Mouse (Mus musculus) spleen, adult 12 weeks (tissue): ENCODE results near the gene Cc2d1a.

Experiments used
- DNase-seq: peaks from one replicate; pipeline ENCODE4 v3.0.0; 2022; ENCODE audit warnings: low spot score

Cc2d1a gene

DNA sequence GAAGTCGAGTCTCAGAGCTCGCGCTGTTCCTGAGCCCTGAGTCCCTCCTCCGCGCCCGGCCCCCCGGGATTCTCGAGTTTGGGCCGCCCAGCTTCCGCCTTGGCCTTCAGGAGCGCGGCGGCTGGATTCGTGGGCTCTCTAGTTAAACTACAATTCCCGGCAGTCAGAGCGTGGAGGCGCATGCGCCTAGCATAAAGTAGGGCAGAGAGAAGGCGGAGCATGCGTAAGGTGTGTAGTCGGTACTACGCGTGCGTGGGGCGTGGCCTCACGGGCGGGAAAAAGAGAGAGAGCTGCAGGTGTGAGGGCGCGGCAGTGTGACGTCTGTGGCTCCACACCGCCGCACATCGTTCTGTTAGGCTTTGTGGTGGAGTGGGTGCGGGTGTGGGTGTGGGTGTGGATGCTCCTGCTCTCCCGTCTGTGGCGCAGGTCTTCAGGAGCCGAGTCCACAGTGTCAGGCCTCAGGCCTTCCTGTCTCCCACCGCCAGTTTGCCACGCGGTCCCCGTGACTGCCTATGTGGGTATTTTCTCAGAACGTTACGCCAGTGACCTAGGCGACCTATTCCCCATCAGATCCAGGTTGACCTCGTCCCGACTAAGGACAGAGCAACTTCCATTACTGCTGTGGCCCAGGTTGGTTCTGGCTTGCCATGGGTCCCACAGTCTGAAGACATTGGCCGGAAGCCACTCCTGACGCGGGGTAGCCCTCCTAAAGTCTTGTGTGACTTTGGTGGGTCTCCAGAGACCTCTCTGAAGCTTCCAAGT is at the start of gene Cc2d1a, which contains the start of gene 4930432K21Rik:
Cc2d1a (minus strand) TSS at position 168 of the 762 bp plus-strand sequence.
4930432K21Rik (plus strand) TSS at position 257 of the 762 bp plus-strand sequence.
- DNase-seq = peak; percentile 83

DNA sequence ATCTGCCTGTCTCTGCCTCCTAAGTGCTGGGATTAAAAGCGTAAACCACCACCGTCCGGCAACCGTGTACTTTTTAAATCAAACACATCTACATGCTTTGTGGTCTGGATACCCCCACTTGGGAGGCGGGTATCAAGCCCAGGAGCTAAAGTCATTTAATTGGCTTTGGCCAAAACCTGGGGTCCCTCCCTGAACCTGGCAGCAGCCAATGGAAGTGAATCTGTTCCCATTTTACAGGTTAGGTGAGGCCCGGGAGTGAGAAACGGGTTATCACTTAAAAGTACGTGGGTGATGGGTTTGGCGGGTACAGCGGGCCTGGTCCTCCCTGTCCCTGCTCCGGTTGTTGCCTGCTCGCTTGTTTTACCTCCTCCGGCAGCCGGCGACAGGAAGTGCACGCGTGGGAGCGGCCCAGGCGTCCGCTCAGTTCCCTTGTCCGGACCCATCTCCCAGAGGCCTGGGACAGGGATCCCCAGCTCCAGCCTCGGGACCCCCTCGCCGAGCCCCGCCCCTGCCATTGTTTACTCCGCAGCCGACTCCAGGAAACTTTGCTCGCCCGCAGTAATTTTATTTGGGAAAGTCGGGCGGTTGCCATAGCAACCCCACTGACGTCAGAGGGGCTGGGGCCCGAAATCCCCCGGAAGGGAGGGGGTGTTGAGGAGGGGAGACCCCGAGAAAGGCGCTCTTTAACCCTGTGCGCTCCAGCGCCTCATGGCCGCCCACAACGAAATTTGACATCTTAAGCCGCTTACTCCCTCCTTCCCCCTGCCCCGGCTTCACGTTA is 49.6 kb upstream of the Cc2d1a start:
- peak; percentile 62 for DNase-seq

DNA sequence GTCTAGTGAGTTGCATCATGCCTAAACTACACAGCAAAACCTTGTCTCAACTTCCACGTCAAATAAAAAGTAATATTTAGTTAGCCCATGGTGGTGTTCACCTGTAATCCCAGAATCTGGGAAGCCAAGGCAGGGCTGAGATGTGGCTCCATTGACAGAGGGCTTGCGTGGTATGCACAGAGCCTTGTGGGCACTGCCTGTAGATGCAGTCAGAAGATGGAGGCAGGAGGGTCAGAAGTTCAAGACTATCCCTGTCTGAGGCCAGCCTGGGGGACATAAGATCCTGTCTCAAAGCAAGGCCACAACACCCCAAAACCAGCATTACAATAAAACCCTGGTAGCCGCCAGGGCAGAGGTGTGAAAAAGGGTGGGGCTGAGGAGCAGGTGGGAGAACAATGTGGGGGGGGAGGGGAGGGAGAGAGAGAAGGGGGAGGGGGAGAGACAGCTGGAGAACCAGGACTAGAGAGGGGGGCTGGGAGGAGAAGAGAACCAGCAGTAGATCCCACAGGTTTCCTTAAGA is 46.5 kb upstream of the Cc2d1a start:
- no peak for DNase-seq

DNA sequence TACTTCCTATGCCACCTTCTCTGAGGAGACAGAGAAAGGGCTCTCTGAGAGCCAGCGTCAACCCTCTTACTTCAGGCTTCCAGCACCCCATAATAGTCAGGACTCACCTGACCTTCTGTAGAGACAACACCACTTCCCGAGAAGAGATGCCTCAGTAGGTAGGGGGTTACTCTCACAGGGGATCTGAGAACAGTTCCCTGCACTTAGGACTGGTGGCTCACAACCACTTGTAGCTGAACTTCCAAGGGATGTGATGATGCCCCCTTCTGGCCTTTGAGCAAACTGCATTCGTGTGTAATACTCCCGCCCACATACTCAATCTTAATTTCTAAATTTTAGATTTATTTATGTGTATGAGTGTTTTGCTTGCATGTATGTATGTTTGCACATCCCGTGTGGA is 45.8 kb upstream of the Cc2d1a start:
- DNase-seq = no peak

DNA sequence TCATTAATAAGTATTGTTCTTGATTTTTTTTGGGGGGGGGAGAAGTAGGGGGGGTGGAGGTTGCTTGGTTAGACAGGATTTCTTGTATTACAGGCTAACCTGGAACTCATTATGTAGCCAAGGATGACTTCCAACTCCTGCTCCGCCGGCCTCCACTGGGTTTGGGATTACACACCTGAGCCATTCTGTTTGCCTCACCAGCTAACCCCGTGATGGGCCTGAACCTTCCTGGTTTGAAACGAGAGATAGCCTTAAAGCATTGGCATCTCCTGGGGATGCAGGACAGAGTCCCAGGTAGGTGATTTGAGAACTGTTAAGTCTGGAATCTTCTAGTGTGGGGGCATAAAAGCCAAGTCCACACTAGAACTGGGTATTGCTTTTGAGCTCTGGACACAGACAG is 45.4 kb upstream of the Cc2d1a start:
- no peak for DNase-seq

DNA sequence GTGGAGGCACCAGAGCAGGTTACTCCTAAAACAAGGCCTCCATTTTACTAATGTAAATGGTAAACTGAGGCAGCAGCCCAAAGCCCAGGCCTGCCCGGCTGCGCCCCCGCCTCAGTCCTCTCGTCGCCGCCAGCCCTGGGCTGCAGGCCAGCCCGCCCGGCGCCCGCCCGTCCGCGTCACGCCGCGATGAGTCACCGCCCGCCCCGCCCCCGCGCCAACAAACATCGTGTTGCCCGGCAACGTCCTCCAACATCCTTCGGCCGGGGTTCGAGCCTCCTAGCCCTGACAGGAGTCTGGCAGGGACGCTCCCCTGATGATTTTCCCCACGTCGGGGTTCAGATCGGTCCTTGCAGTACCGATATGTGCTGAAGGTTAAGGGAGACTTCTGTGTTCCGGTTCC is 44.8 kb upstream of the Cc2d1a start:
- peak; percentile 79 for DNase-seq

DNA sequence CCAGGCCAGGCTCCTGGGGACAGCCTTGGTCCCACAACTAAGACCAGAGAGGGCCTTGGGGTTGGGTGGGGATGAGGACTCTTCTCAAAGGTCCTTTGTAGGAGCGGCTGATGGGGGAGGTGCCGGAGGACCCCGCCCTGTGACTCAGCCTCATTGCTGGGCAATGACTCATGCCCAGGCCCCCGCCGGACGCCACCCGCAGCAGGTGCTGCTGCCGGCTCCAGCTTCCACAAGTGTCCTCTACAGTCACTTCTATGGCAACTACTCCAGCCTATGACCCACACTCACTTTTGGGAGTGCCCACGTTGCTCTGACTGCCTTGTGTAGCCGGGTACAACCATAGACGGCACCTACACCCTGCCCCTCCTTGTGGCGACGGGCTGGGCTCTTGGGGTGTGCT is 44.3 kb upstream of the Cc2d1a start:
- DNase-seq = peak; percentile 66

DNA sequence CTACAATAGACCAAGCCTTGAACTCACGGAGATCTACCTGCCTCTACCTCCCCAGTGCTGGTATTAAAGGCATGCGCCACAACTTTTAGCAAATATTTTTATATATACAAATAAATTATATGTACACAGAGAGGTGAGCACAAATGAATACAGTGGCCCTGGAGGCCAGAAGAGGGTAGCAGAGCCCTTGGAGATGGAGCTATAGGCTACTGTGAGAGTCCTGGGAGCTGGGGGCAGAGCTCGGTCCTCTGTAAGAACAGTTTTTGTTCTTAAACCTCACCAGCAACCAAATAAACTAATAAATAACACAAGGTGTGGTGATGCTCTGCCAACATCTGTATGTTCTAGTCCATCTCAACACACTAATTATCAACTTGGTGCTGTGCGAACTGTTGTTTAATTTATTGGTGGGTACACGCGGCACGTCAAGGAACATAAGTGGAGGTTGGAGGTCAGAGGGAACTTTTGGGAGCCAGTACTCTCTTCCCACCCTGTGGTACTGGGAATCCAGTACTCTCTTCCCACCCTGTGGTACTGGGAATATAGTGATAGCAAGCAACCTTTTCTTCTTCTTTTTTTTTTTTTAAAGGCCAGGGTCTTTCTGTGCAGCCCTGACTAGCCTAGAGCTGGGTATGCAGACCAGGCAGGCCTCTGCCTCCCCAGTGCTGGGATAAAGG is 42.6 kb upstream of the Cc2d1a start:
- no peak for DNase-seq

DNA sequence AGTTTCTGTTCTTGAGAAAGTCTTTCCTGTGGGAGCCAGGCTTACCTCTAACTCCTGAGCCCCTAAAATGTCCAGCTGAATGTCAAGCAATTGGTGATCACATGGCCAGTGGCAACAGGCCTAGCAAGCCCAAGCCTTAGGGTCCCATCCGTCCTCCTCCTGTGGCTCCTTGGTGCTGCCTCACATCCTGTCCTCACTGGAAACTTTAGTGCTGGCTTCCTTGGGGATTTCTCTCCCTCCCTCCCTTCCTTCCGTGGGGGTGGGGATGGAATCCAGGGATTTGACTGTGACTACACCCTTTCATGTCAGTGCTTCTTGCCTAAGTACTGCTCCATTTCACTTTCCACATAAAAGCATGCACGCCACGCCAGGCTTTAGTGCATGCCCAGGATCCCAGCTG is 41.9 kb upstream of the Cc2d1a start:
- no peak for DNase-seq

DNA sequence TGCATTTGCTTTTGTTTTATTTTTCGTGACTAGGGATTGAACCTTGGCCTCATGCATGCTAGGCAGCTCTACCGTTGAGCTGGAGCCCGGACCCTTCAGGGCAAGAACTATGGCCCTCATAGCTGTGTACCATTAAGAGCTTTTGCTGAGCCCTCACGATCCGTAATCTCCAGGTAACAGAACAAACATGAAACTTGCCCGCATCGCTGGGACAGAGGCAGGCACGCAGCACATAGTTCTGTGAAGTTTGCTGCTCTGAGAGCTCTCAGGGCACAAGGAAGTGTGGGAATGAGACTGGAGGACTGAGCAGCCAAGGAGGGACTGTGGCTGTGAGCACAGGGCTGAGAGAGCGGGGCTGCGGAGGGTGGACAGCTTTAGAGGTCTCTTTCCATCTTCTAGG is 40.9 kb upstream of the Cc2d1a start:
- DNase-seq = no peak

DNA sequence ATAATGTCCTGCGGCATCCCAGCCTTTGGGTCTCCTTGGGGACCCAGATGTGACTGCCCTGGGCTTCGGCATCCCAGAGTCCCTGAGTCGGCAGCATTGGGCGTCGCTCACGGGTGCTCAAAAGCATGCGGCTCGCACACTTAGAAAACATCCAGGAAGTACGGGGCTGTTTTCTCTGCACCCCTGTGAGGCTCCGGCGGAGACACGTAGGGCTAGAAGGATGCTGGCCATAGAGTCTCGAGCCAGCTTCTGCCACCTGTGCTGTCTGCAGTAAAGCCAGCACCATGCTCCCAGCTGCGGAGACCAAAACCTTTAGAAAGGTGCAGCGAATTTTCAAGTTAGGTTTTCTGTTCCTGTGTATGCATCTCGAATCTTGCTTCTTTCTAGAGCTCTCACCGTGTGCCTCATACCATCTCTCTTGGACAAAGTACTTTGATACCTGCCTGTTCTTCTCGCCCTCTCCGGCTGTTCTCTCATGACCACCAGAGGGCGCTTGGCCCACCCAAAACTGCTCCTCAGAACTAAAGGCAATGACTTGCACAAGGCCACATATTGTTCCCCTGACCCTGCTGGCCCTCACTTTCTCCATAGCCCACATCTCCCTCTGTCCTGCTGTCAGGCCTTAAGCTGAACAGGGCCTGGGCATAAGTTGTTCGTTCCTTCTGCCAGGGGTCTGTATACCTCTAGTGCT is 39.5 kb upstream of the Cc2d1a start:
- DNase-seq = no peak

DNA sequence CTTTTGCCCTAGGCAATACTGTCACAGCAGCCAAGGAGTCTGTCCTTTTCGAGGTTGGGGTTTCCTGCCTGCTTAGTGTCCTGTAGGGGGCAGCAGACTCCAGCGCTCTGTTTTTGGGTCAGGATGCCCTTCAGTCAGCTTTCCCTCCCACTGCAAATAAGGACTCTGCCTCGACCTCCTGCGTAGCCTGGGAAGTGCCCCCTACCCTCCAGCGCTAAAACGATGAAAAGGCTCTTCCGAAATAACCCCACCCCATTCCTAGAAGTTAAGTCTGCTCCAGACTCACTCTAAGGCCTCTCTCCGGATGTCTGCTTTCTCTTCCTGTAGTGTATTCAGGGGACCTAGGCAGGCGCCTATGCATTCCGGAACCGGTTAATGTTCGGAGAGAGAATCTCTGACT is 38.8 kb upstream of the Cc2d1a start:
- DNase-seq = peak; percentile 63

DNA sequence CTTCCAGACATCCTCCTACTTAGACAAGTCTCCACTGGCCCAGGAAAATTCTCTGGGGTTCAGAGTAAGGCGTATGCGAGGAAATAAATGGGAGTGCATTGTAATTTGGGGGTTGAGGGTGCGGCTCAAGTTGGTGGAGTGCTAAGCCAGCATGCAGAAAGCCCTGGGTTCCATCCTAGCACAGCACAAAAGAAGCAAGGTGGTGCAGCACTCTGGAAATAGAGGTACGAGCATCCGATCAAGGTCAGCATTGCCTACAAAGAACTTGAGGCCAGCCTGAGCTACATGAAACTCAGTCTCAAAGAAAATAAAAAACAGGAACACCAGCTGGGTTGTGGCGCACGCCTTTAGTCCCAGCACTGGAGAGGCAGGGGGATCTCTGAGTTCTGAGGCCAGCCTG is 37.4 kb upstream of the Cc2d1a start, which contains the start of gene Nanos3:
Nanos3 (minus strand) TSS at position 101 of the 400 bp plus-strand sequence.
- DNase-seq = no peak

DNA sequence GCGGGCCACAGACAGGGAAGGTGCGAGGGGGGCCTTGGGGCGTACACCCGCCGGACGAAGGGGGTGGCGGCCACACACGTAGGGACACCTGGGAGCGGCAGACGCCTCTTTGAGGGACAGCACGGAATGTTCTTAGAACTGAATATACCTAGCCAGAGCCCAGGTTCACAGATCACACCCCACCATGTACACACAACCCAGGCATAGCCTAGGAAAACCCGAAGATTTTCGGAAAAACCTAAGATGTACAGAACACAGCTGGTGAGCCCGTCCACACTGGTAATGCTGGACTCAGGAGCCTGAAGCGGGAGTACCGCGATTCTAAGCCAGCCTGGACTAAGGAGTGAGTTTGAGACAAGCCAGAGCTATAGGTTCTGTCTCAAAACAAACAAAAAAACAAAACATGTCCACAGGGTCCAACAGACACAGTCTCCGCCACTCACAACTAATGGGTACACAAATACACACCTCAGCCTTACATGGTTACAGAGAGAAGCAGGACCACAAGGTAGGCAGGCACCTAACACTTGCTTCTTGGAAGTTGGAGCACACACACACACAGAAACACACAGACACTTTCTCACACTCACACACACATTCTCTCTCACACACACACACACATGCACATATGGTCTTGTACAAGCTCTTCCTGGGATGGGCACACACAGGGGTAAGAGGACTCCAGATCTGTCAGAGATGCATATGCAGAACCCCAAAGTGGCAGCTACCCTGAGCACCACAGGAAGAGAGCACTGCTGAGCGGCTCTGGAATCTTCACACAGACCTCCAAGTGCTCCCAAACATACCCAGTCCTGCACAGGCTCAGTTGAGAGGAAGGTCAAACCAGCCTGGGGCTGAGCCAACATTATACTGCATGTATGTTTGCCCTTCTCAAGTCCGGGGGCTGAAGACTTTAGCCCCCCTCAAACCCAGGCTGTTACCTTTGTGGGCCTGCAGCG is 36.6 kb upstream of the Cc2d1a start:
- DNase-seq = no peak

DNA sequence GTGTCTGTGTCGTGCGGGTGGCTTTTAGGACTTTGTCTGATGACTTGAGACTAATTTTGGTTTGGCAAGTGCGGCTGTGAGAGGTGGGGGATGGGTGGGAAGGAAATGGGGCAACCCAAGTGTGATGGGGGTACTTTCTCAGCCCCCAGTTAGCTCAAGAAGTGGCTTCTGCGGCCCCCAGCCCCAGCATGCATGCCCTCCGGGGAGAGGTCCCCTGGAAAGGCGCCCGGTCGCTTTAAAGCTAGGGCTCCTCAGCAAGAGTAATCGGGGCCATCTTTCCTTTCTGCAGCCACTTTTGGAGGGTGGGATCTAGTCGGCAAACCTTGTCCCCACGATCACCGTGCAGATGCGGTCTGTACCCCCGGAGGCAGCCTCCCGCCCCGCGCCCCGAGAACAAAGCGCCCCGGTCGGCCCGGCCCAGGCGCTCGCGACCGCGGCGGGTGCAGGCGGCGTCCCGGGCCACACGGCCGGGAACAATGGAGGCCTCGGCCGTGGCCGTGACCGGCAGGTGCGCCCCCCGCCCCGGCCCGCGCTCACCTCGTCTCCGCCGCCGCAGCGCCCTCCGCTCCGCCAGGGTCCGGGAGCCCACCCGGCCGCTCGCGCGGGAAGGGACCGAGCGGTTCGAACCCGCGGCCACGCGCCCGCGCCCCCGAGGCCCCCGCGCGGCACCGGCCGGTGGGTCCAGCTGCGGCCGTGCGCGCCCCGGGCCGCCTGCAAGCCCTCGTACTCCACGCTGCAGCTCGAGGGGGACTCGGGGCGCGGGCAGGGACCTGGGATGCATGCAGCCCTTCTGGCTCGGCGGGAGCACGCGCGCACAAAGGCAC is 35.7 kb upstream of the Cc2d1a start:
- DNase-seq = no peak

DNA sequence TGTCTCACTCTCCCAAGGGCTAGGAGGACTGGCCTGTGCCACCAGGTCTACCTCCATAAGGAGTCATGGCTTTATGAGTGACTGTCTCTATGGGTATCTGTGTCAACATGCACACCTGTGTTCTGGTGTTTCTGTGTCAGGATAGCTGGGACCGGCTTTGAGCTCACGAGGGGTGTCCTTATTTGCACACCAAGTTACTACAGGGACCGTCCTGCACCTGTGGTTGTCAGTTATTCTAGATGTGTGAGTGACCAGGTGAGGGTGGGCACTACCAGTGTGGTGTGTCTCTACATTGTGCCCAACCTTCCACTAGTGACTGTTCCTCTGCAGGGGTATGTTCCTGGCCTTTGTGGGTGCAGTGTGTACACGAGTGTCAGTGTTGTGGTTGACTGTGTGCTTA is 35.1 kb upstream of the Cc2d1a start:
- no peak for DNase-seq

DNA sequence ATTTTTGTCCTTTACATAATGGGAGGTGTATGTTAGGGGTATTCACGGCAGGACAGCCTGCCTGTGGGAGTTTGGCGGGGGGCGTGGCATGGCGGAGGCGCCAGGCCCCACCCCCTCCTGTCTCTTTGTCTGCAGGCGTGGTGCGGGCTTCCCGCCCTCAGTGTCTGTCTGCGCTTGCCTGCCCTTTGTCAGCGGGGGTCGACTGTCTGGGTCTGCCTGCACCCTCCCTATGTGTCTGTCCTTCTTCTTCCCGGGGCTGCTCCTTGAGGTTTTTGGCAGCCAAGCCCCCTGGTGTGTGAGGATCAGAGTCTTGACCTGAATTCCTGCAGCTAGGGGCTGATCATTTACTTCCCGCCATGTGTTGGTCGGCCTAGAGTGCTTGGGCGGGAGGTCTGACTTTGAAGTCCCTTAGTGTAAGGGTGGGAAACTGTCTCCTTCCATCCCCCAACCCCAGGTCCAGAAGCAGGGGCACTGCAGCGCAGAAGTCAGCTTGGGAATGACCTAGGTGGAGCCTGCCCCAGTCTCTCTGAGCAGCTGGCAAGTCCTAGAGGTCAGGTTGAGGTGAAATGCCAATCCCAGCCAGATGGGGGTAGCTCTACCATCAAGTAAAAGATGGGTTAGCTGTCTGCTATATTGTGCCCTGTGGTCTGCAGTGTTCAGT is 32.9 kb upstream of the Cc2d1a start:
- DNase-seq = no peak

DNA sequence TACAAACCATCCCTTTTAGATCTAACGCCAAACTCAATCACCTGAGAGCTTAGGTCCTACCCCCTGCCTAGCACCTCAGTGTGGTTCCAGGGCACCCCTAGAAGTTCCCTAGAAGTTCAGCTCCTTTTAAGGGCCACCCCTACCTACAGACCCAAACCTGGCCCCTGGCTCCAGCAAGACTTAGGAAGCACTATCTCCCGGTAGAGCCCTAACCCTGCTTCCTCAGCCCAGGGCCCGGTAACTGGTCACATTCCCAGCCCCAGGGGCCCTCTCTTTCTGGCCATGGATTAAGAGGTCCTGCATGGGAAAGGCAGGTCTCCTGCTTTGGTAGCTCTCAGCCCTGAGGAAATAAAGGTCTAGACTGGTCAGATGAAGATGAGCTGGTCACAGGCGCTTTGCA is 32.2 kb upstream of the Cc2d1a start:
- DNase-seq = no peak

DNA sequence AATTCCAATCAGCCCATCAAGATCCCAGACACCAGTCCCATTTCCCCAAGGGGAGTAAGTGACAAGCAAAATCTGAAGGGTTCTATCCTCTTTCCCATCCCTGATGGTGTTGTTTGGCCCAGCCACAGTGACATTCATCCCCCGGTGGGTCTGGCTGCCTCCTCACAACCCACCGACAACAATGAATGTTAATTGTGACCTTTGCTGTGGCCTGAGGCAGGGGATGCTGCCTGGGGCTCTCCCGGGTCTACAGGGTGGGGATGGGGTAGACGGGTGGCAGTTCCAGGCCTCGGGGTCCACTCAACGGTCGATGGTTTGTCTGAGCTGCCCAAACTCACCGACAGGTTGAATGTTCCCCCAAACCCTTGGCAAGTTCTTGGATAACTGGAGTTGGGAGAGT is 30.9 kb upstream of the Cc2d1a start:
- no peak for DNase-seq
